Mouse (Mus musculus) Patski (cell line): Measurements from ENCODE around the gene Itpk1. TPM values are rescaled to one million over a fixed set of nuclear protein-coding genes. Genes with fewer than 3 reads are reported as not detected.

Source experiments
- ATAC-seq: fragments of 100-300 bp; one replicate; pipeline ENCODE4 v1.8.0; 2021
- CTCF ChIA-PET: fragments of 350-600 bp; sonication (Branson Sonifier 250); formaldehyde crosslinking; loops from one replicate; lab custom pipeline; 2022; ENCODE audit warnings: inconsistent platforms; lab: Charles Lee
- POLR2A ChIA-PET: fragments of 350-600 bp; sonication (Branson Sonifier 250); formaldehyde crosslinking; loops from one replicate; lab custom pipeline; 2022; ENCODE audit warnings: antibody characterized with exemption, inconsistent platforms; lab: Charles Lee
- DNase-seq: peaks from one replicate; pipeline ENCODE4 v3.0.0-alpha.2; 2011; ENCODE audit warnings: low read depth, low spot score
- H3K27me3 ChIP-seq: fragments of 371-371 bp; one replicate; pipeline ENCODE4 v1.5.1; 2021
- CTCF ChIP-seq: fragments of 100-300 bp; IDR thresholded peaks from one replicate; pipeline ENCODE4 v1.5.1; 2021
- in situ Hi-C: fragments of 300-500 bp; cut with MboI; formaldehyde crosslinking; loops from 3 replicates; pipeline ENCODE4 v1.11.1; 2018; ENCODE audit warnings: low pct_unique_long_range_greater_than_20kb, mixed read lengths
- polyA plus RNA-seq: library from polyadenylated mRNA; unstranded; gene quantifications from one replicate; pipeline ENCODE4 v1.2.3, GENCODE M21; 2021

The Itpk1 gene
- polyA plus RNA-seq, 1 experiment from 2014 or later: 22.9 TPM

DNA sequence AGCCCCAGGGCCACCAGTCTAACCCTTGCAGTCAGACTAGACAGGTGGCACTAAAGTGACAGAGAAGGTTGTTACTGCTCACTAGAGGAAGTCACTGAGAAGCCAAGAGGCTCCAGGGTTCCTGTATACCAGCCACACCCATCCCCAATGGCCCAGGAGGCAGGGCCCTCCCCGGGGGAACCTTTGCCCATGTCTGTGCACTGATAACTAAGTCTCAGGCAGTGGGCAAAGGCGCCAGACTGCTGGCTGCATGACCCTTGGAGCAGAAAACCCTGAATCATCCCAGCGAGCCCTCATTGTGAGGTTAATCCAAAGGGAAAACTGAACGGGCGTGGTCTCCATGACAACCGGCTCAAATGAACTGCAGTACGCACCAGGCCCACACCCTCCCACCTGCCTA lies 84.8 kb downstream of the Itpk1 start:
- POLR2A ChIA-PET: no interaction called here
- no peak for TF ChIP-seq CTCF
- ATAC-seq: no peak
- in situ Hi-C loops: no loop called here
- no peak for DNase-seq
- CTCF ChIA-PET: interaction anchor here (0.8 to 1.4 kb wide), 2 partner anchors 13 to 15 kb away, joined by 3 read pairs; no protein-coding TSS in a partner anchor
- no peaks in the 10 kb centered on the region for H3K27me3 ChIP-seq

- ChIA-PET POLR2A (no interaction called here), CTCF (no interaction called here)
- ATAC-seq: no peak
- in situ Hi-C loops: no loop called here
- no peak for TF ChIP-seq CTCF
- DNase-seq: no peak
- no peaks in the 10 kb centered on the region for H3K27me3 ChIP-seq
Observed at GRCm38 (mm10) chr12:102618085-102618484, 86.6 kb downstream of the Itpk1 start.

- ATAC-seq: no peak
- DNase-seq: no peak
- CTCF ChIA-PET: no interaction called here
Observed at GRCm38 (mm10) chr12:102616843-102617519, 87.7 kb downstream of the Itpk1 start.

GRCm38 (mm10) chr12:102616201-102616600 lies 88.5 kb downstream of the Itpk1 start:
- DNase-seq (no peak), ATAC-seq (no peak)
- H3K27me3 ChIP-seq: no peaks in the 10 kb centered on the region
- ChIA-PET POLR2A (no interaction called here), CTCF (no interaction called here)
- in situ Hi-C loops: no loop called here
- no peak for TF ChIP-seq CTCF

More at GRCm38 (mm10) chr12:102616843-102617519, 87.7 kb downstream of the Itpk1 start:
- POLR2A ChIA-PET: no interaction called here
- in situ Hi-C loops: no loop called here
- TF ChIP-seq CTCF: no peak
- no peaks in the 10 kb centered on the region for H3K27me3 ChIP-seq

DNA sequence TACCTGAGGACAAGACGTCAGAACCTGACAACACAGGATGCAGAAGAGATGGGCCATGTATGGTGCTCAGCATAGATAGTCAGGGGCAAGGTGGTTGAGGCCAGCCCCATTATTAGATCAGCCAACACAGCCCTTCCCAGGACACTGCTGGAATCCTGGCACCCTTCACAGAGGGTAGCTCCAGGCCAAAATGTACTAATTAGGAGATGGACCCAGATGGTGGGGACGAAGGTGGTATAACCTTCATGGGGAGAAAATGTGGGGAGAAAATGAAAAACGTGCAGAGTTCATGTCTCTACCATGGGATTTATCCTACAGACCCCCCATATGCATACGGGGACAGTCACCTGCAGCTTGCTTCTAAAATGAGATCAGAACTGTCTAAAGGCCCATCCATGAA lies 91.3 kb downstream of the Itpk1 start:
- ChIA-PET POLR2A (no interaction called here), CTCF (interaction anchor here (1.3 kb wide), 1 partner anchor 66 kb away, joined by 3 read pairs; no protein-coding TSS in a partner anchor)
- no peak for TF ChIP-seq CTCF
- no peaks in the 10 kb centered on the region for H3K27me3 ChIP-seq
- ATAC-seq (no peak), DNase-seq (no peak)
- in situ Hi-C loops: no loop called here

DNA sequence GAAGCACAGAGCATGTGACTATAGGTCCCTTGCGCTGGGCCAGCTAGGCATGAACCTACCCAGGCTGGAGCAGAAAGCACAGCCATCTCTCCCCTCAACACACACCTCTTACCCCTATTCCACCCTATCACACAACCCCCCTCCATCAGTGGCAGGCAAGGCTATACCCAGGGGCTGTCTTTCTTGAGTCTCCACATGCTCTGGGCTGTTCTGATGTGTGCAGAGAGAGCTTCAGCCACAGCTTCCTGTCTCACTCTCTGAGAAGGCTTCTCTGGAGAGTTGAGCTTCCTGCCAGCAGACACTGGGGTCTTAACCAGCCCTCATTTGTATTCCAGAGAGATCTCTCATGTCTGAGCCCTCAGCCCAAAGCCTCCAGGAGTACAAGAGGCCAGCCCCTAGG lies 92.3 kb downstream of the Itpk1 start:
- ATAC-seq (no peak), DNase-seq (no peak)
- TF ChIP-seq CTCF: no peak
- POLR2A ChIA-PET: no interaction called here
- in situ Hi-C loops: no loop called here
- CTCF ChIA-PET: interaction anchor here (1.3 kb wide), 1 partner anchor 67 kb away, joined by 3 read pairs; no protein-coding TSS in a partner anchor
- H3K27me3 ChIP-seq: no peaks in the 10 kb centered on the region

DNA sequence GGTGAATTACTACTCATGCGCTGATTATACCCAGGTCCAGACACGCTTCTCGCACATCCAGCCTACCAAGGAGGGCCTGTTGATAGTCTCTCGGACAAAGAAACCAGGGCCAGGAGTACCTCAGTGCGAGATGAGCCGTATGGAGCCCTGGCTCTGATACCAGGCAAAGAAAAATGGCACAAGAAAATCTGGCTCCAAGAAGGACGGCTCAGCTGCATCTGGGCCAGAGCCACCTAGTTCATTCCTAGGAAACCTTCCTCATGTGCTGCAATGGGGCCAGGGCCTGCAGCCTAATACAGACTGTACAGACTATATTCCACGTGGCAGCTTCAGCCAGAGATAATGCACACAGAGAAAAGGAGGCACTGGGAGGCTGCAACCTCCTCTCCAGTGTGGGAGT lies 93.8 kb downstream of the Itpk1 start:
- CTCF ChIA-PET: interaction anchor here (0.8 kb wide), 1 partner anchor 10 kb away, joined by 3 read pairs; no protein-coding TSS in a partner anchor
- no peaks in the 10 kb centered on the region for H3K27me3 ChIP-seq
- in situ Hi-C loops: no loop called here

GRCm38 (mm10) chr12:102607808-102608517 lies 96.8 kb downstream of the Itpk1 start:
- in situ Hi-C loops: no loop called here
- TF ChIP-seq CTCF: no peak
- POLR2A ChIA-PET: no interaction called here
- no peaks in the 10 kb centered on the region for H3K27me3 ChIP-seq
- CTCF ChIA-PET: interaction anchor here (1.2 kb wide), 1 partner anchor 13 kb away, joined by 3 read pairs; no protein-coding TSS in a partner anchor
- DNase-seq (no peak), ATAC-seq (no peak)

More for the DNA sequence above, 93.8 kb downstream of the Itpk1 start:
- TF ChIP-seq CTCF: no peak
- POLR2A ChIA-PET: no interaction called here
- DNase-seq (no peak), ATAC-seq (no peak)

DNA sequence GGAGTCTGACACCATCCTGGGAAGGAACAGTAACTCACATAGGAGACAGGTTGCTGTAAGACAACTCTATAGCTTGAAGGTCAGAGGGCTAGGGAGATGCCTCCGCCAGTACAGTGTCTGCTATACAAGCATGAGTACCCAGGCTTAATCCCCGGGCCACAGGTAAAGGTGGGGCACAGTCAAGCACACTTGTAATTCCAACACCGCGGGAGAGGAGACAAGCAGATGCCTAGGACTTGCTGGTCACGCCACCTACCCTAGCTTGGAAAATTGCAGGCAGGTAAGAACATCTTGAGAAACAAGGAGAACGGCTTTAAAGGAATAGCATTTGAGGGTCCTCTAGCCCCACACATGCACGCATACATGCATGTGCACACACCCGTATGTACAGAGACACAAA lies 97.7 kb downstream of the Itpk1 start:
- DNase-seq (no peak), ATAC-seq (no peak)
- ChIA-PET CTCF (interaction anchor here (1.2 kb wide), 1 partner anchor 13 kb away, joined by 3 read pairs; no protein-coding TSS in a partner anchor), POLR2A (no interaction called here)
- no peaks in the 10 kb centered on the region for H3K27me3 ChIP-seq
- no peak for TF ChIP-seq CTCF
- in situ Hi-C loops: no loop called here

DNA sequence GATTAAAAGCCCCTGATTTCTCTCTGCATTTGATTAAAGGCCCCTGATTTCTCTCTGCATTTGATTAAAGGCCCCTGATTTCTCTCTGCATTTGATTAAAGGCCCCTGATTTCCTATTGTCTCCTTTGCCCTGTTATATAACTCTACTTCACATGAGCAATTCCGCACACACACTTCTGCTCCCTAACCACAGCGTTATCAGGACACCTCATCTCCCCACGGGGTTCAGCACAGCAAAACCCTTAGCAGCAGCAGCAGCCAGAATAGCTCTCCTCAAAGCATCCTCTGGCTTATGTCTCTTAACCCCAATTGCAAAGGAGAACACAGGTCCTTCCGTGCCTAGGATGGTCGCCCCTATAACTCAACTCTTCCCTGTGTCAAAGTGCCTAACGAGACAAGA lies 99.1 kb downstream of the Itpk1 start:
- ChIA-PET POLR2A (no interaction called here), CTCF (interaction anchor here (1.2 kb wide), 1 partner anchor 26 kb away, joined by 3 read pairs; no protein-coding TSS in a partner anchor)
- H3K27me3 ChIP-seq: no peaks in the 10 kb centered on the region
- no peak for ATAC-seq
- no peak for TF ChIP-seq CTCF
- in situ Hi-C loops: no loop called here
- no peak for DNase-seq
